Mouse (Mus musculus) hindbrain, embryonic 12.5 days (tissue): ENCODE data around the gene Rsf1. TPM values are rescaled to one million over a fixed set of nuclear protein-coding genes. Genes with fewer than 3 reads are reported as not detected.

ENCODE experiments used
- ATAC-seq: fragments of 200-750 bp; cut with Nextera tagmentation; 2 replicates; pipeline ENCODE4 v1.8.0; 2017; ENCODE audit warnings: moderate TSS enrichment; ENCODE audit not compliant: low FRiP score
- H3K27ac ChIP-seq: fragments of 300-500 bp; sonication (generic); 2 replicates; pipeline ENCODE4 v1.5.1; 2016; ENCODE audit warnings: mild to moderate bottlenecking
- H3K27me3 ChIP-seq: fragments of 300-500 bp; sonication (generic); 2 replicates; pipeline ENCODE4 v1.6.1; 2016; ENCODE audit warnings: mild to moderate bottlenecking
- H3K36me3 ChIP-seq: fragments of 300-500 bp; sonication (generic); 2 replicates; pipeline ENCODE4 v1.6.1; 2016; ENCODE audit warnings: mild to moderate bottlenecking
- H3K4me1 ChIP-seq: fragments of 300-500 bp; sonication (generic); 2 replicates; pipeline ENCODE4 v1.6.1; 2016
- H3K4me2 ChIP-seq: fragments of 300-500 bp; sonication (generic); replicated peaks from 2 replicates; pipeline ENCODE4 v1.6.1; 2016; ENCODE audit warnings: mild to moderate bottlenecking
- H3K4me3 ChIP-seq: fragments of 300-500 bp; sonication (generic); 2 replicates; pipeline ENCODE4 v1.5.1; 2016; ENCODE audit warnings: mild to moderate bottlenecking
- H3K9ac ChIP-seq: fragments of 300-500 bp; sonication (generic); 2 replicates; pipeline ENCODE4 v1.6.1; 2016; ENCODE audit warnings: mild to moderate bottlenecking, moderate library complexity
- H3K9me3 ChIP-seq: fragments of 300-500 bp; sonication (generic); replicated peaks from 2 replicates; pipeline ENCODE4 v1.6.1; 2016; ENCODE audit warnings: mild to moderate bottlenecking
- WGBS: fragments of 180-500 bp; shearing (Covaris S2); methylation state at CpG from one replicate; pipeline ENCODE4 v1.1.7; 2016; 5-methylcytosine and 5-hydroxymethylcytosine counted together
- polyA plus RNA-seq: library from polyadenylated mRNA; unstranded; fragments of >200 nt; fragmentation: Nextera tagmentation; extraction: Ambion mirVana; gene quantifications from 2 replicates; pipeline ENCODE4 v1.2.1, GENCODE M21; 2016

Gene Rsf1
- 33.2 and 33.4 TPM in 2 replicates for polyA plus RNA-seq

- H3K27ac ChIP-seq = peak within 1 kb of the TSS; percentile 98
- H3K4me2 ChIP-seq = peak within 1 kb of the TSS; percentile 82
- under 1% methylated on average over 62 of the region's 68 CpGs for WGBS
- H3K9ac ChIP-seq = peak within 1 kb of the TSS; percentile 100
- ATAC-seq = peak; percentile 97
- no peaks in the 10 kb centered on the region for H3K36me3 ChIP-seq
- H3K27me3 ChIP-seq = no peaks in the 10 kb centered on the region
- no peaks in the 10 kb centered on the region for H3K9me3 ChIP-seq
- peak within 1 kb of the TSS; percentile 98 for H3K4me3 ChIP-seq
- peaks cover 10% of the 10 kb centered on the region for H3K4me1 ChIP-seq
Measured at GRCm38 (mm10) chr7:97579067-97579975, at the start of gene Rsf1, which contains the start of gene Aamdc. Rsf1 (plus strand) TSS chr7:97579889. Aamdc (minus strand) TSS chr7:97579497.

- WGBS = 79% methylated on average over 5 of the region's 5 CpGs
- no peak overlapping the region for H3K4me2 ChIP-seq
Measured at GRCm38 (mm10) chr7:97535531-97535930, 44.2 kb upstream of the Rsf1 start.

GRCm38 (mm10) chr7:97536571-97536970 lies 43.1 kb upstream of the Rsf1 start:
- ATAC-seq = no peak
- Histone ChIP-seq H3K9ac (no peak overlapping the region), H3K27me3 (no peaks in the 10 kb centered on the region), H3K4me3 (no peak overlapping the region), H3K36me3 (peaks cover 90% of the 10 kb centered on the region), H3K9me3 (no peaks in the 10 kb centered on the region), H3K4me2 (no peak overlapping the region), H3K4me1 (no peaks in the 10 kb centered on the region), H3K27ac (no peak overlapping the region)
- 92% methylated on average over 5 of the region's 5 CpGs for WGBS

More at GRCm38 (mm10) chr7:97535531-97535930, 44.2 kb upstream of the Rsf1 start:
- H3K4me1 ChIP-seq = no peaks in the 10 kb centered on the region
- no peak for ATAC-seq
- H3K36me3 ChIP-seq = peaks cover 91% of the 10 kb centered on the region
- no peak overlapping the region for H3K27ac ChIP-seq
- no peaks in the 10 kb centered on the region for H3K9me3 ChIP-seq
- no peaks in the 10 kb centered on the region for H3K27me3 ChIP-seq
- H3K9ac ChIP-seq = no peak overlapping the region
- H3K4me3 ChIP-seq = no peak overlapping the region

- Histone ChIP-seq H3K9ac (no peak overlapping the region), H3K9me3 (0 out of 2 replicates have a peak, but pooled peaks cover 4% of the 10 kb centered on the region), H3K36me3 (peaks cover 24% of the 10 kb centered on the region), H3K27me3 (no peaks in the 10 kb centered on the region), H3K4me1 (no peaks in the 10 kb centered on the region), H3K4me3 (no peak overlapping the region), H3K4me2 (no peak overlapping the region), H3K27ac (no peak overlapping the region)
- 97% methylated on average over 2 of the region's 2 CpGs for WGBS
- no peak for ATAC-seq
Measured at GRCm38 (mm10) chr7:97546462-97546861, 33.2 kb upstream of the Rsf1 start.

GRCm38 (mm10) chr7:97549301-97549700 lies 30.4 kb upstream of the Rsf1 start:
- Histone ChIP-seq H3K4me2 (no peak overlapping the region), H3K27ac (no peak overlapping the region), H3K27me3 (no peaks in the 10 kb centered on the region), H3K4me1 (no peaks in the 10 kb centered on the region), H3K9me3 (no peaks in the 10 kb centered on the region), H3K9ac (no peak overlapping the region), H3K36me3 (no peaks in the 10 kb centered on the region), H3K4me3 (no peak overlapping the region)
- no peak for ATAC-seq
- 97% methylated on average over 10 of the region's 10 CpGs for WGBS

GRCm38 (mm10) chr7:97550673-97551072 lies 29.0 kb upstream of the Rsf1 start:
- 88% methylated on average over 9 of the region's 9 CpGs for WGBS
- Histone ChIP-seq H3K9me3 (no peaks in the 10 kb centered on the region), H3K4me3 (no peak overlapping the region), H3K9ac (no peak overlapping the region), H3K27ac (no peak overlapping the region), H3K36me3 (no peaks in the 10 kb centered on the region), H3K4me2 (no peak overlapping the region), H3K4me1 (no peaks in the 10 kb centered on the region), H3K27me3 (no peaks in the 10 kb centered on the region)
- no peak for ATAC-seq

- Histone ChIP-seq H3K27me3 (no peaks in the 10 kb centered on the region), H3K4me2 (no peak overlapping the region), H3K9me3 (no peaks in the 10 kb centered on the region), H3K36me3 (no peaks in the 10 kb centered on the region; the same call in 1 of the 2 replicates), H3K27ac (no peak overlapping the region), H3K4me3 (no peak overlapping the region), H3K4me1 (no peaks in the 10 kb centered on the region), H3K9ac (no peak overlapping the region)
- 94% methylated on average over 2 of the region's 2 CpGs for WGBS
- ATAC-seq = no peak
Measured at GRCm38 (mm10) chr7:97563576-97563975, 16.1 kb upstream of the Rsf1 start.

GRCm38 (mm10) chr7:97569372-97569771 lies 10.3 kb upstream of the Rsf1 start:
- Histone ChIP-seq H3K9me3 (no peaks in the 10 kb centered on the region), H3K4me1 (no peaks in the 10 kb centered on the region), H3K4me2 (no peak overlapping the region), H3K27ac (no peak overlapping the region), H3K4me3 (no peak overlapping the region), H3K9ac (no peak overlapping the region), H3K27me3 (no peaks in the 10 kb centered on the region), H3K36me3 (no peaks in the 10 kb centered on the region)
- WGBS = 86% methylated on average over 4 of the region's 4 CpGs
- no peak for ATAC-seq

GRCm38 (mm10) chr7:97570389-97570788 lies 9.3 kb upstream of the Rsf1 start:
- H3K27ac ChIP-seq = no peak overlapping the region
- no peak overlapping the region for H3K9ac ChIP-seq
- ATAC-seq = no peak
- no peaks in the 10 kb centered on the region for H3K9me3 ChIP-seq
- 88% methylated on average over 1 of the region's 1 CpGs for WGBS
- H3K27me3 ChIP-seq = no peaks in the 10 kb centered on the region
- H3K4me3 ChIP-seq = no peak overlapping the region
- no peak overlapping the region for H3K4me2 ChIP-seq
- no peaks in the 10 kb centered on the region for H3K4me1 ChIP-seq
- no peaks in the 10 kb centered on the region for H3K36me3 ChIP-seq

GRCm38 (mm10) chr7:97578361-97579066 lies 1.2 kb upstream of the Rsf1 start:
- H3K9ac ChIP-seq = peak overlapping the region; percentile 73
- no peaks in the 10 kb centered on the region for H3K9me3 ChIP-seq
- no peaks in the 10 kb centered on the region for H3K36me3 ChIP-seq
- WGBS = 33% methylated on average over 8 of the region's 8 CpGs
- H3K4me3 ChIP-seq = peak overlapping the region; percentile 98
- H3K27ac ChIP-seq = peak overlapping the region; percentile 98
- H3K4me2 ChIP-seq = peak overlapping the region; percentile 82
- H3K27me3 ChIP-seq = no peaks in the 10 kb centered on the region
- ATAC-seq = no peak
- H3K4me1 ChIP-seq = peaks cover 10% of the 10 kb centered on the region

- peak; percentile 51 for ATAC-seq
- H3K4me3 ChIP-seq = peak overlapping the region; percentile 98
- H3K9ac ChIP-seq = peak overlapping the region; percentile 100
- WGBS = under 1% methylated on average over 61 of the region's 65 CpGs
- peak overlapping the region; percentile 82 for H3K4me2 ChIP-seq
- no peaks in the 10 kb centered on the region for H3K27me3 ChIP-seq
- peak overlapping the region; percentile 98 for H3K27ac ChIP-seq
- H3K9me3 ChIP-seq = no peaks in the 10 kb centered on the region
- H3K36me3 ChIP-seq = no peaks in the 10 kb centered on the region
- peaks cover 10% of the 10 kb centered on the region for H3K4me1 ChIP-seq
Measured at GRCm38 (mm10) chr7:97579976-97580842, 520 bp downstream of the Rsf1 start.

GRCm38 (mm10) chr7:97580843-97581214 lies 1.1 kb downstream of the Rsf1 start:
- ATAC-seq = peak; percentile 41
- Histone ChIP-seq H3K36me3 (no peaks in the 10 kb centered on the region), H3K4me1 (peaks cover 10% of the 10 kb centered on the region), H3K9me3 (no peaks in the 10 kb centered on the region), H3K4me3 (peak overlapping the region; percentile 98), H3K9ac (peak overlapping the region; percentile 100), H3K4me2 (peak overlapping the region; percentile 82), H3K27me3 (no peaks in the 10 kb centered on the region), H3K27ac (peak overlapping the region; percentile 98)
- WGBS = 0% methylated on average over 11 of the region's 11 CpGs
